Comparison of ENCODE assay signal across 18 mouse cellular contexts in the genomic region with DNA sequence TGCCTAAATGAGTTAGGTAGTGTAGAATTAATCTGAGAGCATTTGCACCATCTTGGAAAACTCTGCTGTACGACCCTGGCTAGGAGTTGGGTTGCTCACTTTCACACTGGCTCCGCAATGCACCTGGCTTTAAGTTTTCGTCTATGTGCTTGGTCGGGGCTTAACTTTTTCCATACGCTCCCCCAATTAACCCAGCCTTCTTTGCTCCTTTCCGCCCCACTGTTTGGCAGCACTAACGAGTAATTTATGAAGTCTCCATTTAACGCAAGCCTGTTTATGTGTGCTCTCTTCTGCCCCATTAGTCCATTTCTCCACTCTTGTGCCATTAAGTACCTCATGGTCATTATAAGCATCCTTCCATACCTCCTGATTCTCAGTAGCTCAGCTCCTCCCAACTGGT. TPM values are rescaled to one million over a fixed set of nuclear protein-coding genes. Genes with fewer than 3 reads are reported as not detected.
"Had no signal": no experiment of that assay in that cellular context is flagged by ENCODE, and none has a peak within 500 bp of the region (broad histone marks: within the 10 kb centered on the region; RNA-seq: fewer than 3 reads in every experiment).

No protein-coding gene starts in this region.

- H3K9me3 ChIP-seq: lung, embryonic 15.5 days; megakaryocyte, embryonic 14.5 days; midbrain, embryonic 13.5 days; midbrain, embryonic 15.5 days; neural tube, embryonic 12.5 days; stomach, embryonic 15.5 days had no signal

- H3K27ac ChIP-seq: lung, embryonic 15.5 days; macrophage; midbrain, embryonic 13.5 days; midbrain, embryonic 15.5 days; neural tube, embryonic 12.5 days; stomach, embryonic 15.5 days; stomach, postnatal 0 days had no signal

- H3K36me3 ChIP-seq: lung, embryonic 15.5 days; midbrain, embryonic 13.5 days; midbrain, embryonic 15.5 days; neural tube, embryonic 12.5 days; stomach, embryonic 15.5 days had no signal

- ATAC-seq: lung, postnatal 0 days; midbrain, embryonic 13.5 days; midbrain, embryonic 15.5 days had no signal

- DNase-seq: lung, adult 2 months; lung, postnatal 14 days; lung, postnatal 36 days; right cerebral cortex, postnatal 14 days; thymus, adult 2 months; thymus, postnatal 25 days; thymus, postnatal 4 days had no signal

- H3K4me3 ChIP-seq: lung, embryonic 15.5 days; megakaryocyte, embryonic 14.5 days; midbrain, embryonic 13.5 days; midbrain, embryonic 15.5 days; neural tube, embryonic 12.5 days; stomach, embryonic 15.5 days had no signal

- H3K4me1 ChIP-seq: lung, embryonic 15.5 days; megakaryocyte, embryonic 14.5 days; midbrain, embryonic 13.5 days; midbrain, embryonic 15.5 days; neural tube, embryonic 12.5 days; stomach, embryonic 15.5 days had no signal

- H3K9ac ChIP-seq: lung, embryonic 15.5 days; midbrain, embryonic 13.5 days; midbrain, embryonic 15.5 days; neural tube, embryonic 12.5 days; stomach, embryonic 15.5 days had no signal

- H3K27me3 ChIP-seq: lung, embryonic 15.5 days; megakaryocyte, embryonic 14.5 days; midbrain, embryonic 13.5 days; midbrain, embryonic 15.5 days; neural tube, embryonic 12.5 days; stomach, embryonic 15.5 days had no signal

- H3K4me2 ChIP-seq: lung, embryonic 15.5 days; midbrain, embryonic 11.5 days; midbrain, embryonic 13.5 days; midbrain, embryonic 15.5 days; neural tube, embryonic 12.5 days; stomach, embryonic 15.5 days had no signal

RNA-seq across cellular contexts. Expression of a gene that starts 8.2 kb away (rescaled TPM):
- total RNA-seq: neutrophil, adult 5-6 weeks had no signal
